Mouse (Mus musculus): ENCODE results near the gene Bpi.

- TF ChIP-seq POLR2A (IDR thresholded peaks at IDR 0.05; ENCODE audit: control insufficient read depth, extremely low read depth, insufficient read depth, low read length, poor library complexity) (no peak), CTCF (IDR thresholded peaks at IDR 0.05; ENCODE audit: borderline replicate concordance, control insufficient read depth, extremely low read depth, insufficient read depth, low read length, poor library complexity) (no peak)
Observed at GRCm38 (mm10) chr2:158279656-158280055, 21.8 kb downstream of the Bpi start.
